Mouse (Mus musculus) olfactory bulb, adult 2 months (tissue): ENCODE data around the gene Gm13276.

Source experiments
- CTCF ChIP-seq: fragments of 200-500 bp; IDR thresholded peaks from 2 replicates; pipeline ENCODE4 v1.5.1; 2012; ENCODE audit warnings: low read depth, mild to moderate bottlenecking, low read length, moderate library complexity; ENCODE audit not compliant: insufficient read depth
- POLR2A ChIP-seq: fragments of 200-500 bp; IDR thresholded peaks from 2 replicates; pipeline ENCODE4 v1.6.1; 2012; ENCODE audit warnings: mild to moderate bottlenecking, low read depth, low read length, moderate library complexity; ENCODE audit not compliant: insufficient read depth

DNA sequence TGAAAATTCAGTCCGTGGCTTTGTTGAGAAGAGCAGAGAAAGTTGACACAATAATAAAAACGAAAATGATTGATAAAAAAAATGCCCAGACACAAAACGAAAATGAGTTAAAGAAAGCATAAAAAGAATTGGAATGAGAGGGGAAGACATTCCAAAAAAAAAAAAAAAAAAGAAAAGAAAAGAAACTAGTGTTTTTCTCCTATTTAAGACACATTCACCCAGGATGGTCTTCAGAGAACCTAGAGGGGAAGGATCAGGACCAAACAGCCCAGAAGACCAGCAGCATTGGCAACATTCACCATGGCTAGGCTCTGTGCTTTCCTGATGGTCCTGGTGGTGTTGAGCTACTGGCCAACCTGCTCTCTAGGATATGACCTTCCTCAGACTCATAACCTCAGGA lies 30.4 kb downstream of the Gm13276 start, which contains the start of gene Ifna7:
- no peak for TF ChIP-seq POLR2A
- no peak for TF ChIP-seq CTCF
